Mouse (Mus musculus): ENCODE data around the gene Cilp2. TPM values are rescaled to one million over a fixed set of nuclear protein-coding genes. Genes with fewer than 3 reads are reported as not detected.

Gene Cilp2
- polyA plus RNA-seq, 1 experiment from 2014 or later, result 4.0 TPM

Other genes with a start within 250 kb of the Cilp2 start
- 1.9 and 2.2 TPM in 2 replicates for gene Zfp964, start 233.2 kb downstream of the Cilp2 start, polyA plus RNA-seq (2015; fragmentation: Nextera tagmentation; extraction: Ambion mirVana)
- gene Zfp869, start 177.0 kb downstream of the Cilp2 start, polyA plus RNA-seq (2015; fragmentation: Nextera tagmentation; extraction: Ambion mirVana), result 31.9 and 32.0 TPM in 2 replicates
- 8.7 TPM in 2 replicates for gene Zfp963, start 137.7 kb downstream of the Cilp2 start, polyA plus RNA-seq (2015; fragmentation: Nextera tagmentation; extraction: Ambion mirVana)
- gene Gm20422, start 112.8 kb downstream of the Cilp2 start, polyA plus RNA-seq (2015; fragmentation: Nextera tagmentation; extraction: Ambion mirVana), result 0.61 TPM in 1 of 2 replicates, not detected in the other
- gene Atp13a1, start 96.5 kb downstream of the Cilp2 start, polyA plus RNA-seq (2015; fragmentation: Nextera tagmentation; extraction: Ambion mirVana), result 50.2 and 50.8 TPM in 2 replicates
- 48.2 and 48.3 TPM in 2 replicates for gene Zfp866, start 96.5 kb downstream of the Cilp2 start, polyA plus RNA-seq (2015; fragmentation: Nextera tagmentation; extraction: Ambion mirVana)
- 42.4 and 44.4 TPM in 2 replicates for gene Gmip, start 79.0 kb downstream of the Cilp2 start, polyA plus RNA-seq (2015; fragmentation: Nextera tagmentation; extraction: Ambion mirVana)
- gene Lpar2, start 65.3 kb downstream of the Cilp2 start, polyA plus RNA-seq (2015; fragmentation: Nextera tagmentation; extraction: Ambion mirVana), result 0.65 and 0.89 TPM in 2 replicates
- gene Pbx4, start 55.2 kb downstream of the Cilp2 start, polyA plus RNA-seq (2015; fragmentation: Nextera tagmentation; extraction: Ambion mirVana), result 54.7 and 55.3 TPM in 2 replicates
- gene Tssk6, start 14.5 kb upstream of the Cilp2 start, polyA plus RNA-seq (2015; fragmentation: Nextera tagmentation; extraction: Ambion mirVana), result 3.4 and 3.8 TPM in 2 replicates
- gene Ndufa13, start 14.9 kb upstream of the Cilp2 start, polyA plus RNA-seq (2015; fragmentation: Nextera tagmentation; extraction: Ambion mirVana), result 173 and 179 TPM in 2 replicates
- gene Yjefn3, start 15.0 kb upstream of the Cilp2 start, polyA plus RNA-seq (2015; fragmentation: Nextera tagmentation; extraction: Ambion mirVana), result 8.9 and 9.0 TPM in 2 replicates
- 28.3 and 35.5 TPM in 2 replicates for gene Gatad2a, start 108.7 kb upstream of the Cilp2 start, polyA plus RNA-seq (2015; fragmentation: Nextera tagmentation; extraction: Ambion mirVana)
- 84.5 and 85.9 TPM in 2 replicates for gene Mau2, start 155.0 kb upstream of the Cilp2 start, polyA plus RNA-seq (2015; fragmentation: Nextera tagmentation; extraction: Ambion mirVana)
- 60.9 and 66.5 TPM in 2 replicates for gene Sugp1, start 155.1 kb upstream of the Cilp2 start, polyA plus RNA-seq (2015; fragmentation: Nextera tagmentation; extraction: Ambion mirVana)
- 1.3 and 1.5 TPM in 2 replicates for gene Tm6sf2, start 185.2 kb upstream of the Cilp2 start, polyA plus RNA-seq (2015; fragmentation: Nextera tagmentation; extraction: Ambion mirVana)
- gene Hapln4, start 195.8 kb upstream of the Cilp2 start, polyA plus RNA-seq (2015; fragmentation: Nextera tagmentation; extraction: Ambion mirVana), result 0.15 and 0.38 TPM in 2 replicates
- 144 and 152 TPM in 2 replicates for gene Ncan, start 233.2 kb upstream of the Cilp2 start, polyA plus RNA-seq (2015; fragmentation: Nextera tagmentation; extraction: Ambion mirVana)
- gene Nr2c2ap, start 243.6 kb upstream of the Cilp2 start, polyA plus RNA-seq (2015; fragmentation: Nextera tagmentation; extraction: Ambion mirVana), result 43.0 and 43.3 TPM in 2 replicates